Mouse (Mus musculus): ENCODE measurements around the gene Sptbn4. TPM values are rescaled to one million over a fixed set of nuclear protein-coding genes. Genes with fewer than 3 reads are reported as not detected.

Gene Sptbn4
- polyA plus RNA-seq, 2 experiments: 0.06 TPM

DNA sequence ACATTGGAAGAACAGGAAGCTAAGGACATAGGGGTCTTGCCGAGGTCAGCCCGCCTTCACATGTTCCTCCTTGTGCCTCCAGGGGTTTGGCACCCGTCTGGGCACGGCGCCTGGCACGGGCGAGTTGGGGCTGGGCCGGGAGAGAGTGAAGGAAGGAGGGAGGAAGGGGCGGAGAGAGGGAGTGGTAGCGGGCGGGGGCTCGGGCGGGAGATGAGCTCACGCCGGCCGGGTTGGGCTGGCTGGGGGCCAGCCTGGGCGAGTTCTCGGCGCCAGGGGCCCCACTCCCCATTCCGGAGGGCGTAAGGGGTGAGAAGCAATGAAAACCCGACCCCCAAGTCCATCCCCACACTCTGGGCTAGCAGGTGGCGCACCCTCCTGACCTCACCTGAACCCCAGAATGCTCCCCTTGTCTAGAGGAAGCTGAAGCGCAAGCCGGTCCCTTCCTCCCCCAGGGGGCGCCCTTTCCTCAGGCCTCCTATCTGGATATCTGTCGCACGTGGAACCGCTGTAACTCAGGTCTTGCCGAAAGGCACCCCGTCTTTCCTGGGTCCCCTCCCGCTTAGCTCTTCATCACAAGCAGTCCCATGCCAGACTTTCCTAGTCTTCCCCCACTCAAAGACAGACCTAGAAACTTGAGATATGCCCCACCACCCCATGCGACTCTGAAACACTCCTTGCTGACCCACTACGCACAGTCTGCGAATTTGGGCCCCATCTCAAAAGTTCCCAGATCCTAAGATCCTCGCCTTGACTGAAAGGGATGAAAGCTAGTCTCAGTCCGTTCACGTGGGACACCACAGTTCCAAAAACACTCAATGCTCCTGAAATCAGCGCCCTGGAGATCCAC is 114.9 kb downstream of the Sptbn4 start:
- no peak for ATAC-seq (ENCODE audit: insufficient read depth)

DNA sequence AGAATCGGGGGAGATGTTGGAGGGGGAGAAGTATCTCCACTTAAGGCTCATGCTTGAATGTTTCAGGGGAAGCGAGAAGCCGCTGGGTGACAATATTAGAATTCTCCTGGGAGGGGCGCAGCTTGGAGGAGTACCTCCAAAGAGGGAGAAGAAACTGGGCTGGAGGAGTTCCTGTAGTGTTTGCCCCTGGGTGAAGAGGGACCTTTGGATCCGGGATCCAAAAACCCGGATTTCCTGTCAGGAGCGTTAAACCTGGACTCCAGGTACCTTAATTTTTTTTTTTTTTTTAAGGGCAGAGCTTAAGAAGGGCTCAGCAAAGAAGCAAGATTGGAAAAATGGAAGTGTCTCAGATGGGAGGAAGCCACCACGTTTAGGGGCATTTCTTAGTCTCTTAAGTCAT is 115.6 kb downstream of the Sptbn4 start:
- peak overlapping the region; percentile 52; the same call in 1 of the 2 replicates for H3K4me2 ChIP-seq (ENCODE audit: low read depth)
- H3K4me3 ChIP-seq (ENCODE audit: insufficient read depth in 1 of 2, low read depth in 2 of 2, low read length in 2 of 2): no peak overlapping the region
- TF ChIP-seq CTCF (IDR thresholded peaks at IDR 0.05; ENCODE audit: low read depth) (no peak), EP300 (IDR thresholded peaks at IDR 0.05; ENCODE audit: low read depth) (no peak)
- no peak for DNase-seq (ENCODE audit: low read depth in 3 of 3, low spot score in 3 of 3)
- H3K9ac ChIP-seq (replicated peaks): no peak overlapping the region
- no peak overlapping the region for H3K27ac ChIP-seq
- H3K9me3 ChIP-seq (ENCODE audit: control insufficient read depth, low read length): no peaks in the 10 kb centered on the region
- H3K4me1 ChIP-seq (replicated peaks; ENCODE audit: control insufficient read depth in 2 of 2, insufficient read depth in 2 of 2, low read length in 1 of 2): peaks cover 0 to 10% of the 10 kb centered on the region in 2 experiments; a peak in 1 of 4 replicates
- peaks cover 97% of the 10 kb centered on the region for H3K27me3 ChIP-seq (ENCODE audit: control insufficient read depth, insufficient read depth, low read length)
- no peak for ATAC-seq (ENCODE audit: insufficient read depth)
- WGBS (ENCODE audit: insufficient replicate concordance): 8% methylated on average over 8 of the region's 8 CpGs
- no peaks in the 10 kb centered on the region for H3K36me3 ChIP-seq (replicated peaks; ENCODE audit: control insufficient read depth, insufficient read depth, low read depth)

More for the DNA sequence above, 114.9 kb downstream of the Sptbn4 start:
- Histone ChIP-seq H3K27ac (no peak overlapping the region), H3K4me3 (ENCODE audit: insufficient read depth in 1 of 2, low read depth in 2 of 2, low read length in 2 of 2) (peak overlapping the region in 1 of 2 experiments; percentile 35; a peak in 2 of 4 replicates), H3K4me2 (ENCODE audit: low read depth) (peak overlapping the region; percentile 43), H3K27me3 (ENCODE audit: control insufficient read depth, insufficient read depth, low read length) (peaks cover 97% of the 10 kb centered on the region), H3K36me3 (replicated peaks; ENCODE audit: control insufficient read depth, insufficient read depth, low read depth) (no peaks in the 10 kb centered on the region), H3K4me1 (replicated peaks; ENCODE audit: control insufficient read depth in 2 of 2, insufficient read depth in 2 of 2, low read length in 1 of 2) (peaks cover 0 to 10% of the 10 kb centered on the region in 2 experiments; a peak in 1 of 4 replicates), H3K9ac (replicated peaks) (no peak overlapping the region), H3K9me3 (ENCODE audit: control insufficient read depth, low read length) (no peaks in the 10 kb centered on the region)
- TF ChIP-seq EP300 (IDR thresholded peaks at IDR 0.05; ENCODE audit: low read depth) (no peak), CTCF (IDR thresholded peaks at IDR 0.05; ENCODE audit: low read depth) (peak; percentile 91)
- DNase-seq (ENCODE audit: low read depth in 3 of 3, low spot score in 3 of 3): peak; percentile 52 to 62 (median 59)
- WGBS (ENCODE audit: insufficient replicate concordance): 3% methylated on average over 31 of the region's 39 CpGs

DNA sequence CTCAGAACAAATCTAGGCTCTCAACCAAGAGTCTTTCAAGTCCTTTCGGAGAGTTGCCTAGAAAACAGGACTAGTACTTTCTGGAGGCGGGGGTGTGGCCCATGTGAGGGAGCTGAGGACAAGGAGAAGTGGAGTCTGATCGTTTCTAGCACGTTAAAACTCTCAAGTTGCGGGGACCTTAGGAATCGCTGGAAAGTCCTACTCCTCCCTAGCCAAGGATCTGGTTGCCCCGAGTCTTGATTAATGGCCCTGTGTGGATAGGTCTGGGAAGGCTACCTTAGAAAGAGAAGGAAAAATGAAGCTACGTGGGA is 116.0 kb downstream of the Sptbn4 start:
- TF ChIP-seq CTCF (IDR thresholded peaks at IDR 0.05; ENCODE audit: low read depth) (no peak), EP300 (IDR thresholded peaks at IDR 0.05; ENCODE audit: low read depth) (no peak)
- Histone ChIP-seq H3K4me3 (ENCODE audit: insufficient read depth in 1 of 2, low read depth in 2 of 2, low read length in 2 of 2) (no peak overlapping the region; a peak in 1 of 4 replicates), H3K27ac (no peak overlapping the region), H3K4me2 (ENCODE audit: low read depth) (peak overlapping the region; percentile 52), H3K9ac (replicated peaks) (no peak overlapping the region), H3K27me3 (ENCODE audit: control insufficient read depth, insufficient read depth, low read length) (peaks cover 97% of the 10 kb centered on the region), H3K36me3 (replicated peaks; ENCODE audit: control insufficient read depth, insufficient read depth, low read depth) (no peaks in the 10 kb centered on the region), H3K9me3 (ENCODE audit: control insufficient read depth, low read length) (no peaks in the 10 kb centered on the region), H3K4me1 (replicated peaks; ENCODE audit: control insufficient read depth in 2 of 2, insufficient read depth in 2 of 2, low read length in 1 of 2) (peaks cover 0 to 10% of the 10 kb centered on the region in 2 experiments; a peak in 1 of 4 replicates)
- WGBS (ENCODE audit: insufficient replicate concordance): 5% methylated on average over 8 of the region's 8 CpGs
- no peak for ATAC-seq (ENCODE audit: insufficient read depth)
- DNase-seq (ENCODE audit: low read depth in 3 of 3, low spot score in 3 of 3): no peak

DNA sequence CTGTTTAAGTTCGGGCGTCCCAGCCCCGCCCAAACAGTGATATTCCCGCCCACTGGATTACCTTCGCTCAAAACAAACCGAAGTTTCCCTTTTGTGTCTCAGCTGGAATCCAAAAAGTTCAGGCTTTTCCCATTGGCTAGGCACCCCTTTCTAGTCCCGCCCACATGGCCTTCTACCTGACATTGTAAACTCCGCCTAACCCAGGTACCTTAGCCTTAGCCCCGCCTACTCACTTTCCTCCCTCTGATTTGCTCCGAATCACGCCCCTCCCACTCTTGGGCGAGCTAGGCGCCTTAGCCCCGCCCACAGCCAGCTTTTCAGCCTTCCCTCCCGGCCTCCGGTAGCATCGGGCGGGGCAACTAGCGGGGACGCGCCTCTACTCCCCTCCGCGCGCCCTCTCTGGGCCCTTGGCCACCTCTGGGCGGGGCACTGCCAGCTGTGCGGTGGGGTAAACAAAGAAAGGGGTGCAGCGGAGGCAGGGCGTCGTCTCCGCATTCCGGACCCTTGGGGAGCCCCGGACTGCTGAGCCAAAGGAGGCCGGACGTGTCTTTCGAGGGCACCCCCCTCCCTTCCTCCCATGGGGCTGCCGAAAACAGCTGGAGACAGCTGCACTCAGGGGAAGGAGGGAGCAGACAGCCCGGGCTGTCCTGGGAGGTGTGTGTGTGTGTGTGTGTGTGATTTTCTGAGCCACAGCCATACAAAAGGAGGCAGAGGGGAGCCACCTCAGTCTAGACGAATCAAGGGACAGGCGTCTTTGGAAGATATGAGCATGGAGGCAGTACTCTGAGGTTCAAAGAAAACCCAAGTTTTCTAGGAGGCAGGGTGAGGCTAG is 116.6 kb downstream of the Sptbn4 start:
- no peaks in the 10 kb centered on the region for H3K36me3 ChIP-seq (replicated peaks; ENCODE audit: control insufficient read depth, insufficient read depth, low read depth)
- no peak overlapping the region for H3K9ac ChIP-seq (replicated peaks)
- peak overlapping the region; percentile 33 to 50 for H3K4me3 ChIP-seq (ENCODE audit: insufficient read depth in 1 of 2, low read depth in 2 of 2, low read length in 2 of 2)
- TF ChIP-seq CTCF (IDR thresholded peaks at IDR 0.05; ENCODE audit: low read depth) (no peak), EP300 (IDR thresholded peaks at IDR 0.05; ENCODE audit: low read depth) (no peak)
- peaks cover 97% of the 10 kb centered on the region for H3K27me3 ChIP-seq (ENCODE audit: control insufficient read depth, insufficient read depth, low read length)
- no peak overlapping the region for H3K27ac ChIP-seq
- H3K9me3 ChIP-seq (ENCODE audit: control insufficient read depth, low read length): no peaks in the 10 kb centered on the region
- DNase-seq (ENCODE audit: low read depth in 3 of 3, low spot score in 3 of 3): peak; percentile 74 to 80 (median 75)
- peaks cover 0 to 10% of the 10 kb centered on the region in 2 experiments; a peak in 1 of 4 replicates for H3K4me1 ChIP-seq (replicated peaks; ENCODE audit: control insufficient read depth in 2 of 2, insufficient read depth in 2 of 2, low read length in 1 of 2)
- peak overlapping the region; percentile 52 for H3K4me2 ChIP-seq (ENCODE audit: low read depth)
- peak; percentile 68; the same call in 1 of the 2 replicates for ATAC-seq (ENCODE audit: insufficient read depth)
- under 1% methylated on average over 39 of the region's 39 CpGs for WGBS (ENCODE audit: insufficient replicate concordance)
